Mouse (Mus musculus): Measurements from ENCODE around the gene Crebrf. TPM values are rescaled to one million over a fixed set of nuclear protein-coding genes. Genes with fewer than 3 reads are reported as not detected.

Crebrf gene
- 4.2 and 4.7 TPM in 2 replicates for polyA plus RNA-seq (2015; fragmentation: Nextera tagmentation; extraction: Ambion mirVana)

DNA sequence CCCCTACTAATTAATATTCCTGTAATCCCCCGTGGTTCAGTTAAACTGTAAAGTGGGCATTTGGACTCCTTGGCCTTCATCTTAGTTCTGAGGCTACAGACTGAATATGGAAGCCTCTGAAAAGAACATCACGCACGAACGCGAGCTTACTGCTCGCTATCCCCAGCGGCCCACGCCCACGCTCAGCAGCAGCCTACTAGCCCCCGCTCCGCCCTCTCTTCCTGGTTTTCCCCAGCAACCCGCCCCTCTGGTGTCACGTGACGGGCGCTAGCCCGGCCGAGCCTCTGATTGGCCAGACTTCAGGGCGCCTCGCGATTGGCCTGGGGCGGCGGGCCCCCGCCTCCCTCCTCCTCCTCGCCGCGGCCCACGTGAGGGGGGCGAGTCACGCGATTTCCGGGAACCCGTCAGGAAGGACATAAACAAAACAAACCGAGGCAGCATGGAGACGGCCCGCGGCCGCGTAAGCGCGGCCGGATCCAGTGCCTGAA, at the start of gene Crebrf:
Gene Crebrf, plus strand, starts transcription at position 380 of the 488 bp plus-strand sequence.
- H3K4me3 ChIP-seq (replicated peaks), result peak within 1 kb of the TSS; percentile 98
- H3K9ac ChIP-seq, result peak within 1 kb of the TSS; percentile 70
- peak within 1 kb of the TSS; percentile 85 for H3K27ac ChIP-seq (replicated peaks)
- no peaks in the 10 kb centered on the region for H3K27me3 ChIP-seq
- peaks cover 48% of the 10 kb centered on the region for H3K4me1 ChIP-seq (replicated peaks)
- H3K36me3 ChIP-seq (replicated peaks), result no peaks in the 10 kb centered on the region
- H3K9me3 ChIP-seq (replicated peaks), result no peaks in the 10 kb centered on the region
- H3K4me2 ChIP-seq, result peak within 1 kb of the TSS; percentile 81
- under 1% methylated on average over 41 of the region's 41 CpGs for WGBS (ENCODE audit: insufficient replicate concordance)
- ATAC-seq (ENCODE audit: insufficient read depth), result peak; percentile 57

DNA sequence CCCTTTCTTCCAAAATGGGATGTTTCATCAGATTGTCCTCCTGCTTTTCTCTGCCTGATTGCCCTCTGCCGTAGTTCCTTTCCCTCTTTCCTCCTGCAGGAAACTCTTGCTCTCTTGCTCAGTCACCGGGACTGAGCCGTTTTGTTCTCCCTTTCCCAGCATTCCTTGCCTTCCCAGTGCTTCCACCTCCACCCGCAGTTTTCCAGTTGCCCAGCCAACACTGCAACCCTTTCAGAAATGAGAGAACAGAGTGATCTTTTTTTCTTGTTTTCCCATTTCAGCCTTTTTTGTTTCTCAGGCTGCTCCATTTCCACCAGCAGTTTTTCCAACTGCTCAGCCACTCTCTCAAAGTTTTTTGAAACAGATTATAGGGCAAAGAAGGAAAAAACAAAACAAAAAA, 44.2 kb upstream of the Crebrf start:
- 51% methylated on average over 4 of the region's 4 CpGs for WGBS (ENCODE audit: insufficient replicate concordance)
- Histone ChIP-seq H3K27me3 (peaks cover 41% of the 10 kb centered on the region), H3K9ac (no peak overlapping the region), H3K4me1 (replicated peaks) (peaks cover 6% of the 10 kb centered on the region; the same call in 1 of the 2 replicates), H3K9me3 (replicated peaks) (no peaks in the 10 kb centered on the region), H3K36me3 (replicated peaks) (no peaks in the 10 kb centered on the region), H3K4me2 (no peak overlapping the region), H3K4me3 (replicated peaks) (no peak overlapping the region), H3K27ac (replicated peaks) (no peak overlapping the region)
- no peak for ATAC-seq (ENCODE audit: insufficient read depth)

DNA sequence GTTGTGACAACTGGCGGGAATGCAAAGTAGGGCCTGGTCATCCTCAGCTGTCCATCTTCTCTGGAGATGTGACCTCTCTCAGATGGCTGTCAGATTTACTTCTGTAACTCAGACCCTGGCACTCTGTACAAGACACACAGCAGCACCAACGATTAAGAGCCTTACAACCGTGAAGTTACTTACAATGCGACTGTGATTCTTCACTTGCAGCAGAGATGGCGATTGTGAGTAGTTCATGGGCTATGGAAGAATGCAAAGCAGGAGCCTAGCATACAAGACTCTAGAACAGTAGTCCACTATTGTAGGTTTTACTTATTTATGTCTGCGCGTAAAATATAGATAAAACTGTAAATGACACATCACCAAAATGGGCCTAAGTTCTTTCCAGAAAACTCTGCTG, 39.6 kb upstream of the Crebrf start:
- 28% methylated on average over 7 of the region's 7 CpGs for WGBS (ENCODE audit: insufficient replicate concordance)
- H3K4me1 ChIP-seq (replicated peaks), result peaks cover 46% of the 10 kb centered on the region
- 0 out of 2 replicates have a peak overlapping the region, but pooled peaks have one; percentile 87 for H3K9ac ChIP-seq
- peak overlapping the region; percentile 89 for H3K4me3 ChIP-seq (replicated peaks)
- H3K9me3 ChIP-seq (replicated peaks), result no peaks in the 10 kb centered on the region
- 0 out of 2 replicates have a peak overlapping the region, but pooled peaks have one; percentile 96 for H3K27ac ChIP-seq (replicated peaks)
- no peak for ATAC-seq (ENCODE audit: insufficient read depth)
- peaks cover 8% of the 10 kb centered on the region for H3K36me3 ChIP-seq (replicated peaks)
- peaks cover 35% of the 10 kb centered on the region for H3K27me3 ChIP-seq
- H3K4me2 ChIP-seq, result peak overlapping the region; percentile 85

DNA sequence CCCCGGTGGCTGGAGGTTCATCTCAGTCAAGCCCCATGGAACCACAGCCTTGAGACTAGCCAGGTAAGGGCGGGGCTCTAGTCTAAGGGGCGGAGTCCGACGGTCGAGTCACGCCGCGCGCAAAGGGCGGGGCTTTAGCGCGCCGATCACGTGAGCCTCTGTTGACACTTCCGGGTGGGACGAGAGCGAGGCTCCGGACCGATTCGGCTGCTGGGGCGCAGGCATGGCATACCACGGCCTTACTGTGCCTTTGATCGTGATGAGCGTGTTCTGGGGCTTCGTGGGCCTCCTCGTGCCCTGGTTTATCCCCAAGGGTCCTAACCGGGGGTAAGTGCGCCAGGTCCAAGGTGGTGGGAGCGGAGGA, 39.2 kb upstream of the Crebrf start:
- H3K9me3 ChIP-seq (replicated peaks), result no peaks in the 10 kb centered on the region
- H3K36me3 ChIP-seq (replicated peaks), result peaks cover 8% of the 10 kb centered on the region
- H3K4me2 ChIP-seq, result peak overlapping the region; percentile 85
- peak overlapping the region; percentile 89 for H3K4me3 ChIP-seq (replicated peaks)
- WGBS (ENCODE audit: insufficient replicate concordance), result under 1% methylated on average over 30 of the region's 30 CpGs
- peak overlapping the region; percentile 96 for H3K27ac ChIP-seq (replicated peaks)
- ATAC-seq (ENCODE audit: insufficient read depth), result peak; percentile 85
- peak overlapping the region; percentile 87 for H3K9ac ChIP-seq
- peaks cover 32% of the 10 kb centered on the region for H3K27me3 ChIP-seq
- peaks cover 49% of the 10 kb centered on the region for H3K4me1 ChIP-seq (replicated peaks)

DNA sequence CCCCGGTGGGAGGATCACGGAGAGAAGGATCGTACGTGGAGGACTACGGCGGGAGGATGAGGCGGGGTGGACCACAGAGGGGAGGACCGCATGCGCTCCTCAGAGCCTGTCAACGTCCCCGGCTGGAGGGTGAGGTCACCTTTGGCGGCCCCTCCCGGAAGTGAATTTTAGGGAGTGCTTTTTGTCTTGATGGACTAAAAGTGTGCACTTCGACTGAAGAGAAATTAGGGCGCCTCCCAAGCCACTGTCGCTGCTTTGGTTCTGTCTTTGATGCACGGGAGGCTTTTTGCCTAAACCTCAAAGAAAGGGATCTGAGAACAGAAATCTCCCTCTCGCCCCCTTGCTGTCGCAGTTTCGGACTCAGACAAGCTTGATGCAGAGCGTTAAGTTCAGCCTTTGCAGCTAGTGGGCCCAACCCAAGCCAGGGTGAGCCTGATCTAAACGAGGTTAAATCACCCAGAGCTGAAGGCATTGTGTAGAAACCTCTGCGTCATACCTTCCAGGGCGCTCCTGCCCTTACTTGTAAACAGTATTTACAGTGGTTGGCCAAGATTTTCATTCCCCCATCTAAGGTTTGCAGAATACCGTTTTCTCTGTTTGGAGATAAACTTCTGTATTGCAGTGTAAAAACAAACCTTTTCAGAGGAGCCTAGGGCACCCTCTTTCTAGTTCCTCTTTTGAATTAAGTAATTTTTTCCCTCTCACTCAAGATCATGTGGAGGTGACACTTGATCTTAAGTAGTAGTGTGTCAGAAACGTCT, 38.7 kb upstream of the Crebrf start:
- H3K9ac ChIP-seq, result peak overlapping the region; percentile 87
- peak; percentile 88 for ATAC-seq (ENCODE audit: insufficient read depth)
- peaks cover 13% of the 10 kb centered on the region for H3K36me3 ChIP-seq (replicated peaks)
- WGBS (ENCODE audit: insufficient replicate concordance), result under 1% methylated on average over 26 of the region's 26 CpGs
- no peaks in the 10 kb centered on the region for H3K9me3 ChIP-seq (replicated peaks)
- peak overlapping the region; percentile 85 for H3K4me2 ChIP-seq
- H3K4me1 ChIP-seq (replicated peaks), result peaks cover 49% of the 10 kb centered on the region
- peak overlapping the region; percentile 96 for H3K27ac ChIP-seq (replicated peaks)
- peak overlapping the region; percentile 89 for H3K4me3 ChIP-seq (replicated peaks)
- peaks cover 26% of the 10 kb centered on the region for H3K27me3 ChIP-seq

DNA sequence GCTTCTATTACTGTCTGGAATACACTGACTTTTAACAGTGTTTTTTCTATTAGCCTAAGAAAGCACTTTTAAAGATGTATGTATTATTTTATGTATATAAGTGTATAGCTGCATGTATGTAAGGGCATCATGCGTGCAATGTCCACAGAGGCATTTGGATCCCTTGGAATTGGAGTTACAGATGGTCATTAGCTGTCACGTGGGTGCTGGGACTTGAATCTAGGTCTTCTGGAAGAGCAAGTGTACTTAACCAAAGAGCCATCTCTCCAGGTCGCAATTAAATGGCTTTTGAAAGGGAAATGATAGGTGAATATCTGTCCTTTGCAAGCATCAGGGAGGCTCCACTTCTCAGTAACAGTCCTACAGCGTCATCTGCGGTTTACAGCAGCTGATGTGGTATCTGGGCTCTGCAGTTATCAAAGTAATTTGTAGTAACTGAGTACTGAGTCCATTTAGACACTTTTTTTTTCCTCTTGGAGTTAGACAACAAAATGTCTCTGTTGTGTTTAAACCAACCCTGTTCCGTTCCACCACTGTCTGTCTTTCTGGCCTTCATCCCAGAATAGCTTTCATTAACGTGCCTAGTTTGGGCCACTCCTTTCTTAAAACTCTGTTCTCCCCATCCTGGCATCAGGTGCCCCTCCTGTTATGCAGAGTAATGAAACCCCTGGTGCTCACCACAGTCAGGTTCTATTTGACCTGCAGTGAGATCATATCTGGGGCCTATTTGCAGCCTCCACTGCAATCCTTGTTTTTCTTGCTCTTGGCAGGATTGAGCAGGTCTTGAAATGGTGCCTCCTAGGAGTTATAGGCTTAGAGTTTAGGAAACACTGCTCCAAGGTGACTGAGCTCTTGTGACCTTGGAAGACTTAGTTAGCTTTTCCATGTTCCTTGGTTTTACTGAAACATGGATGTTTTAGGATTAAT, 37.5 kb upstream of the Crebrf start:
- Histone ChIP-seq H3K9ac (0 out of 2 replicates have a peak overlapping the region, but pooled peaks have one; percentile 87), H3K4me2 (peak overlapping the region; percentile 85), H3K36me3 (replicated peaks) (peaks cover 18% of the 10 kb centered on the region), H3K4me1 (replicated peaks) (peaks cover 51% of the 10 kb centered on the region), H3K27me3 (peaks cover 15% of the 10 kb centered on the region), H3K27ac (replicated peaks) (peak overlapping the region; percentile 96), H3K4me3 (replicated peaks) (peak overlapping the region; percentile 89), H3K9me3 (replicated peaks) (no peaks in the 10 kb centered on the region)
- 45% methylated on average over 7 of the region's 7 CpGs for WGBS (ENCODE audit: insufficient replicate concordance)
- ATAC-seq (ENCODE audit: insufficient read depth), result no peak

DNA sequence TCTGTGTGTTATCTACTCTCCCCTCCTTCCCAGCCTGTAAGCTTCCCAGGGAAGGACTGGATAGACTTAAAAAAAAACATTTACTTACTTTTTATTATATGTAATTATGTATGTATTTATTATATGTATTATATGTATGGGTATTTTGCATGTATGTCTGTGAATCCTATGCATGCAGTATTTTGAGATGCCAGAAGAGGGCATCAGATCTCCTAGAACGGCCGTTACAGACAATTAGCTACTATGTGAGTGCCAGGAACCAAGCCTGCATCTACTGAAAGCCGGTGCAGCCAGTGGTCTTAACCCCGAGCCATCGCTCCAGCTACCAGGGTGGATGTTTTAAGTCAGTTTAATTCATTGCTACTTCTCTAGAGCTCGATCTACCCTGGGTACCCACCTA, 34.2 kb upstream of the Crebrf start:
- 87% methylated on average over 6 of the region's 6 CpGs for WGBS (ENCODE audit: insufficient replicate concordance)
- Histone ChIP-seq H3K27me3 (no peaks in the 10 kb centered on the region), H3K4me3 (replicated peaks) (no peak overlapping the region), H3K27ac (replicated peaks) (no peak overlapping the region), H3K4me1 (replicated peaks) (peaks cover 44% of the 10 kb centered on the region), H3K36me3 (replicated peaks) (peaks cover 38% of the 10 kb centered on the region), H3K9ac (no peak overlapping the region), H3K4me2 (no peak overlapping the region), H3K9me3 (replicated peaks) (no peaks in the 10 kb centered on the region)
- ATAC-seq (ENCODE audit: insufficient read depth), result no peak

DNA sequence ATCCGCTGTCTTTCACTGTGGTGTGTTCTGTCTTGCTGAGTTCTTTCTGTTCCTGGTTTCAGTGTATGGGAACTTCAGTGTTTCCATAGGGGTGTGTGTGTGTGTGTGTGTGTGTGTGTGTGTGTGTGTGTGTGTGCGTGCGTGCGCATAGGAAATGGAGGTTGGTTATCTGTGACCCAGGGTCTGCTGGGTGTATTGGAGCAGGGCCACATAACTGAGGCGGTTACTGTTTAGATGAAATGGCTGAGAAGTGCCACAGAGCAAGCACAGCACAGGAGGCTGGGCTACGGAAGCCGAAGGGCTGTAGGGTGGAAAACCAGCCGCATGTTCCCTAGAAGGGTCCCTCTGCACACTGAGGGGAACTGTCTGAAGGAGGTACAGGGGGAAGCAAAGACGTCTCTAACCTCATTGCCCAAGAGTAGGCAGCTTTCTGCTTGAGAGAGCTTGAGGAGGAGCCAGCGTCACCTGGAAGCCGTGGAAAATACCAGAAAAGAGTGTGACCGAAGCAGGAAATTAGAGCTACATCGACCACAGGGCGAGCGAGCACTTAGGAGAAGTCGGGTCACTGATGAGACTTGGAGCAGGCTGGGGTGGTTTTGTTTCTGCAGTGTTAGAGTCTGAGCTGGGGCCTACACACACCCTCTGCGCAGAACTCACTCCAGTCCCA, 29.0 kb upstream of the Crebrf start:
- Histone ChIP-seq H3K27ac (replicated peaks) (no peak overlapping the region; the same call in 1 of the 2 replicates), H3K4me2 (no peak overlapping the region), H3K36me3 (replicated peaks) (peaks cover 38% of the 10 kb centered on the region), H3K4me3 (replicated peaks) (no peak overlapping the region), H3K27me3 (no peaks in the 10 kb centered on the region), H3K9ac (no peak overlapping the region), H3K9me3 (replicated peaks) (no peaks in the 10 kb centered on the region), H3K4me1 (replicated peaks) (peaks cover 38% of the 10 kb centered on the region)
- ATAC-seq (ENCODE audit: insufficient read depth), result no peak
- 70% methylated on average over 17 of the region's 17 CpGs for WGBS (ENCODE audit: insufficient replicate concordance)

DNA sequence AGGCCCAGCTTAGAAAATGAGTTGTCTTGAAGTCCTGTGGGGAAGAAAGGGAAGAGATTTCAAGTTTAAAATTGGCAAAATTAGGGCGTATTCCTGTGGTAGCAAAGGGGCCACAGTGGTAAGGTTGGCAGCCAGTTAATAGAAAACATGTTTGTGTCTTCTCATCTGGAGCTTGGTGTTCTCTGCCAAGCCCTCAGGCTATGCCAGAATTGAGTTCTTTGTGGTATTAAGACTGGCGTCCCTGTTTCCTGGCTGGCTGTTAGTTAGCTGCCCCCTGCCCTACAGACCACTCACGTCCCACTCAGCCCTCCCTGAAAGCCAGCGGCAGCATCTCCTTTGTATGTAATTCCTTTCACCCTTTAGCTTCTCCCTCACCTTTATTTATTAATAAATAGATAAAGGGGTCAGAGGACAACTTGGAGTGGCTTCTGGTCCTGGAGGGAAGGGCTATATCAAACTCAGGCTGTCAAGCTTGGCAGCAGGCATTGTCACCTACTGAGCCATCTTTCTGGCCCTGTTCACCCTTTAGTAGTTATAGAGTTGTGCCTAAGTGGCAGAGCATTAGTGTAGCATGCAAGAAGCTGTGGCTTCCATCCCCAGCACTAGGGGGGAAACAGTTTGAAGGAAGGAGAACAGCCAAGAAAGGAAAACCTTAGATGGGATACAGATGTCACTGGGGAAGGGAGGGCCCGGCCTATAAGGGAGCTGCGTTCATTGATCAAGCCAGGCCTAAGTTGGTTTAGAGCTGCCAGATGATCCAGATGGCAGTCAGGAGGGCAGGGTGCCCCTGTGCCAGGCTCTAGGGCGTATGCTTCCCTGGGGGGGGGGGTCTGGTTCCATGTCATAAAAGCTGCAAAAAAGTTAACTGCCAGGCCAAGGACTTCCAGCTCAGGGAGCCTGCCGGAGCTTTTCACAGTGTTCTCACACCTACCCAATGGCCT, 26.4 kb upstream of the Crebrf start:
- Histone ChIP-seq H3K36me3 (replicated peaks) (peaks cover 24% of the 10 kb centered on the region), H3K4me3 (replicated peaks) (no peak overlapping the region), H3K27ac (replicated peaks) (no peak overlapping the region), H3K4me1 (replicated peaks) (peaks cover 39% of the 10 kb centered on the region), H3K9ac (no peak overlapping the region), H3K9me3 (replicated peaks) (no peaks in the 10 kb centered on the region), H3K27me3 (no peaks in the 10 kb centered on the region), H3K4me2 (no peak overlapping the region)
- ATAC-seq (ENCODE audit: insufficient read depth), result no peak
- WGBS (ENCODE audit: insufficient replicate concordance), result 73% methylated on average over 8 of the region's 8 CpGs

DNA sequence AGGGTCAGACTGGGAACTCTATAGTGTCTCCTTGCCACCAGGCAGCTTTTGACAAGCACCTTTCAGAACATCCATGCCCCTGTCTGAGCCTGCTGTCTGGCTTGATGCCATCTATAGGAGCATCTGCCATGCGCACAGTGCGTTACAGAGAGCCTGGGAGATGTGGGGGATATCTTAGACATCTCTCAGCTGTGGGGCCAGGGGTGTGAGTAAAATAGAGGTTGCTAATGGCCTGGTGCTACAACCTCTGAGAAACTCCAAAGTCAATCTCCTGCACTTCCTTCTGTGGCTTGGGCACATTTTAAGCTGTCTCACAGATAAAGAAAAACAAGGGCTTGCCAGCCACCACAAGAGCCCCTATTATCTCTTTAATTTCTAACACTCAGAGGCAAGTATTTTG, 25.6 kb upstream of the Crebrf start:
- H3K27ac ChIP-seq (replicated peaks), result no peak overlapping the region
- H3K9me3 ChIP-seq (replicated peaks), result no peaks in the 10 kb centered on the region

More for the DNA sequence above, 25.6 kb upstream of the Crebrf start:
- Histone ChIP-seq H3K36me3 (replicated peaks) (peaks cover 24% of the 10 kb centered on the region; the same call in 1 of the 2 replicates), H3K27me3 (no peaks in the 10 kb centered on the region), H3K4me3 (replicated peaks) (no peak overlapping the region), H3K9ac (no peak overlapping the region), H3K4me2 (no peak overlapping the region), H3K4me1 (replicated peaks) (peaks cover 43% of the 10 kb centered on the region)
- 28% methylated on average over 2 of the region's 2 CpGs for WGBS (ENCODE audit: insufficient replicate concordance)
- no peak for ATAC-seq (ENCODE audit: insufficient read depth)
